Mouse (Mus musculus) frontal cortex, postnatal 14 days (tissue): ENCODE data around the gene Acap2.

Experiments used
- DNase-seq, 2 experiments: peaks; one replicate each; pipeline ENCODE4 v3.0.0; 2022; ENCODE audit warnings: low spot score in 2 of 2

The Acap2 gene

GRCm38 (mm10) chr16:31081125-31081664, 119.8 kb downstream of the Acap2 start, which contains the start of gene Xxylt1:
TSS of gene Xxylt1 (minus strand) at chr16:31081432.
- DNase-seq = peak; percentile 89 to 93

GRCm38 (mm10) chr16:31080573-31081051, 120.4 kb downstream of the Acap2 start:
- DNase-seq = peak; percentile 48 to 53

- DNase-seq = no peak
These were observed 123.6 kb downstream of the Acap2 start for GRCm38 (mm10) chr16:31077396-31077795.

GRCm38 (mm10) chr16:31076436-31076835, 124.6 kb downstream of the Acap2 start:
- no peak for DNase-seq

- DNase-seq = no peak
These were observed 126.6 kb downstream of the Acap2 start for GRCm38 (mm10) chr16:31074324-31074908.

GRCm38 (mm10) chr16:31071731-31072130, 129.3 kb downstream of the Acap2 start:
- DNase-seq = no peak

GRCm38 (mm10) chr16:31070358-31071133, 130.5 kb downstream of the Acap2 start:
- peak; percentile 66 to 83 for DNase-seq

- peak in 1 of 2 experiments; percentile 9 for DNase-seq
These were observed 131.6 kb downstream of the Acap2 start for GRCm38 (mm10) chr16:31069211-31070166.

- DNase-seq = no peak
These were observed 132.8 kb downstream of the Acap2 start for GRCm38 (mm10) chr16:31068280-31068679.

GRCm38 (mm10) chr16:31066344-31067098, 134.5 kb downstream of the Acap2 start:
- no peak for DNase-seq

- no peak for DNase-seq
These were observed 136.3 kb downstream of the Acap2 start for GRCm38 (mm10) chr16:31064782-31065181.

- DNase-seq = no peak
These were observed 138.1 kb downstream of the Acap2 start for GRCm38 (mm10) chr16:31062918-31063317.

GRCm38 (mm10) chr16:31061246-31061880, 139.7 kb downstream of the Acap2 start:
- no peak for DNase-seq

- DNase-seq = no peak
These were observed 140.3 kb downstream of the Acap2 start for GRCm38 (mm10) chr16:31060714-31061113.

GRCm38 (mm10) chr16:31060226-31060625, 140.8 kb downstream of the Acap2 start:
- no peak for DNase-seq

- no peak for DNase-seq
These were observed 141.3 kb downstream of the Acap2 start for GRCm38 (mm10) chr16:31059730-31060129.

- no peak for DNase-seq
These were observed 148.2 kb downstream of the Acap2 start for GRCm38 (mm10) chr16:31052812-31053211.

- no peak for DNase-seq
These were observed 148.8 kb downstream of the Acap2 start for GRCm38 (mm10) chr16:31052177-31052726.

GRCm38 (mm10) chr16:31050701-31051100, 150.3 kb downstream of the Acap2 start:
- no peak for DNase-seq

GRCm38 (mm10) chr16:31048194-31048593, 152.9 kb downstream of the Acap2 start:
- DNase-seq = no peak
